Mouse (Mus musculus): Measurements from ENCODE around the gene Klhl10. TPM values are rescaled to one million over a fixed set of nuclear protein-coding genes. Genes with fewer than 3 reads are reported as not detected.

The Klhl10 gene
- polyA plus RNA-seq, 1 experiment from 2014 or later, result 0.61 TPM

- H3K27me3 ChIP-seq (replicated peaks; ENCODE audit: control insufficient read depth, insufficient read depth, low read length), result no peaks in the 10 kb centered on the region
- DNase-seq (ENCODE audit: low spot score), result peak; percentile 99
- H3K4me1 ChIP-seq (replicated peaks; ENCODE audit: control insufficient read depth, insufficient read depth, low read length), result peaks cover 39% of the 10 kb centered on the region
- peak within 1 kb of the TSS; percentile 81 for H3K4me2 ChIP-seq (ENCODE audit: low read length)
- ATAC-seq (replicated peaks; ENCODE audit: low FRiP score, low TSS enrichment, low read depth), result peak; percentile 97
- H3K9ac ChIP-seq (ENCODE audit: low read length), result peak within 1 kb of the TSS; percentile 80
- H3K9me3 ChIP-seq (ENCODE audit: control insufficient read depth, low read length), result no peaks in the 10 kb centered on the region
- H3K4me3 ChIP-seq (ENCODE audit: low read depth, low read length), result peak within 1 kb of the TSS; percentile 78
- WGBS, result under 1% methylated on average over 37 of the region's 37 CpGs
- H3K27ac ChIP-seq (ENCODE audit: low read depth), result peak within 1 kb of the TSS; percentile 88
- H3K36me3 ChIP-seq (ENCODE audit: control insufficient read depth, insufficient read depth, low read length), result no peaks in the 10 kb centered on the region
Observed at GRCm38 (mm10) chr11:100397600-100398389, 43.9 kb upstream of the Klhl10 start, which contains the start of gene Jup. TSS of gene Jup (minus strand) at chr11:100397763.

- peaks cover 45% of the 10 kb centered on the region for H3K4me1 ChIP-seq (replicated peaks; ENCODE audit: control insufficient read depth, insufficient read depth, low read length)
- H3K27me3 ChIP-seq (replicated peaks; ENCODE audit: control insufficient read depth, insufficient read depth, low read length), result no peaks in the 10 kb centered on the region
- peak overlapping the region; percentile 5; the same call in 1 of the 2 replicates for H3K27ac ChIP-seq (ENCODE audit: low read depth)
- H3K9me3 ChIP-seq (ENCODE audit: control insufficient read depth, low read length), result no peaks in the 10 kb centered on the region
- no peak overlapping the region; the same call in 1 of the 2 replicates for H3K4me2 ChIP-seq (ENCODE audit: low read length)
- no peaks in the 10 kb centered on the region for H3K36me3 ChIP-seq (ENCODE audit: control insufficient read depth, insufficient read depth, low read length)
- 92% methylated on average over 7 of the region's 7 CpGs for WGBS
- ATAC-seq (replicated peaks; ENCODE audit: low FRiP score, low TSS enrichment, low read depth), result no peak
- H3K4me3 ChIP-seq (ENCODE audit: low read depth, low read length), result no peak overlapping the region
- DNase-seq (ENCODE audit: low spot score), result no peak
- no peak overlapping the region for H3K9ac ChIP-seq (ENCODE audit: low read length)
Observed at GRCm38 (mm10) chr11:100398517-100398916, 43.2 kb upstream of the Klhl10 start.

- H3K4me1 ChIP-seq (replicated peaks; ENCODE audit: control insufficient read depth, insufficient read depth, low read length), result peaks cover 44% of the 10 kb centered on the region
- no peak overlapping the region for H3K4me3 ChIP-seq (ENCODE audit: low read depth, low read length)
- no peak for ATAC-seq (replicated peaks; ENCODE audit: low FRiP score, low TSS enrichment, low read depth)
- no peak overlapping the region for H3K27ac ChIP-seq (ENCODE audit: low read depth)
- no peak overlapping the region for H3K9ac ChIP-seq (ENCODE audit: low read length)
- no peak overlapping the region for H3K4me2 ChIP-seq (ENCODE audit: low read length)
- no peaks in the 10 kb centered on the region for H3K36me3 ChIP-seq (ENCODE audit: control insufficient read depth, insufficient read depth, low read length)
- 68% methylated on average over 9 of the region's 9 CpGs for WGBS
- H3K9me3 ChIP-seq (ENCODE audit: control insufficient read depth, low read length), result no peaks in the 10 kb centered on the region
- no peaks in the 10 kb centered on the region for H3K27me3 ChIP-seq (replicated peaks; ENCODE audit: control insufficient read depth, insufficient read depth, low read length)
- no peak for DNase-seq (ENCODE audit: low spot score)
Observed at GRCm38 (mm10) chr11:100399320-100399719, 42.4 kb upstream of the Klhl10 start.

GRCm38 (mm10) chr11:100399727-100400538 lies 41.8 kb upstream of the Klhl10 start:
- no peak overlapping the region for H3K4me2 ChIP-seq (ENCODE audit: low read length)
- no peak overlapping the region for H3K27ac ChIP-seq (ENCODE audit: low read depth)
- H3K9me3 ChIP-seq (ENCODE audit: control insufficient read depth, low read length), result no peaks in the 10 kb centered on the region
- no peaks in the 10 kb centered on the region for H3K36me3 ChIP-seq (ENCODE audit: control insufficient read depth, insufficient read depth, low read length)
- ATAC-seq (replicated peaks; ENCODE audit: low FRiP score, low TSS enrichment, low read depth) (no peak), DNase-seq (ENCODE audit: low spot score) (no peak)
- H3K4me1 ChIP-seq (replicated peaks; ENCODE audit: control insufficient read depth, insufficient read depth, low read length), result peaks cover 38% of the 10 kb centered on the region
- WGBS, result 78% methylated on average over 12 of the region's 12 CpGs
- no peak overlapping the region for H3K9ac ChIP-seq (ENCODE audit: low read length)
- no peaks in the 10 kb centered on the region for H3K27me3 ChIP-seq (replicated peaks; ENCODE audit: control insufficient read depth, insufficient read depth, low read length)
- no peak overlapping the region for H3K4me3 ChIP-seq (ENCODE audit: low read depth, low read length)

- ATAC-seq (replicated peaks; ENCODE audit: low FRiP score, low TSS enrichment, low read depth) (no peak), DNase-seq (ENCODE audit: low spot score) (no peak)
- Histone ChIP-seq H3K27me3 (replicated peaks; ENCODE audit: control insufficient read depth, insufficient read depth, low read length) (no peaks in the 10 kb centered on the region), H3K27ac (ENCODE audit: low read depth) (no peak overlapping the region), H3K4me2 (ENCODE audit: low read length) (no peak overlapping the region), H3K9me3 (ENCODE audit: control insufficient read depth, low read length) (no peaks in the 10 kb centered on the region), H3K4me1 (replicated peaks; ENCODE audit: control insufficient read depth, insufficient read depth, low read length) (peaks cover 29% of the 10 kb centered on the region), H3K36me3 (ENCODE audit: control insufficient read depth, insufficient read depth, low read length) (no peaks in the 10 kb centered on the region), H3K4me3 (ENCODE audit: low read depth, low read length) (no peak overlapping the region), H3K9ac (ENCODE audit: low read length) (no peak overlapping the region)
- 59% methylated on average over 6 of the region's 6 CpGs for WGBS
Observed at GRCm38 (mm10) chr11:100400842-100401241, 40.9 kb upstream of the Klhl10 start.

GRCm38 (mm10) chr11:100402240-100402639 lies 39.5 kb upstream of the Klhl10 start:
- 29% methylated on average over 6 of the region's 6 CpGs for WGBS
- no peak overlapping the region for H3K9ac ChIP-seq (ENCODE audit: low read length)

GRCm38 (mm10) chr11:100402682-100403081 lies 39.0 kb upstream of the Klhl10 start:
- ATAC-seq (replicated peaks; ENCODE audit: low FRiP score, low TSS enrichment, low read depth) (no peak), DNase-seq (ENCODE audit: low spot score) (no peak)
- H3K4me3 ChIP-seq (ENCODE audit: low read depth, low read length), result no peak overlapping the region
- peak overlapping the region; percentile 22; the same call in 1 of the 2 replicates for H3K27ac ChIP-seq (ENCODE audit: low read depth)
- H3K9me3 ChIP-seq (ENCODE audit: control insufficient read depth, low read length), result no peaks in the 10 kb centered on the region
- H3K4me1 ChIP-seq (replicated peaks; ENCODE audit: control insufficient read depth, insufficient read depth, low read length), result peaks cover 21% of the 10 kb centered on the region; the same call in 1 of the 2 replicates
- H3K4me2 ChIP-seq (ENCODE audit: low read length), result no peak overlapping the region
- H3K27me3 ChIP-seq (replicated peaks; ENCODE audit: control insufficient read depth, insufficient read depth, low read length), result no peaks in the 10 kb centered on the region
- H3K36me3 ChIP-seq (ENCODE audit: control insufficient read depth, insufficient read depth, low read length), result no peaks in the 10 kb centered on the region
- 52% methylated on average over 2 of the region's 2 CpGs for WGBS
- no peak overlapping the region for H3K9ac ChIP-seq (ENCODE audit: low read length)

More at GRCm38 (mm10) chr11:100402240-100402639, 39.5 kb upstream of the Klhl10 start:
- H3K36me3 ChIP-seq (ENCODE audit: control insufficient read depth, insufficient read depth, low read length), result no peaks in the 10 kb centered on the region
- ATAC-seq (replicated peaks; ENCODE audit: low FRiP score, low TSS enrichment, low read depth) (no peak), DNase-seq (ENCODE audit: low spot score) (no peak)
- H3K4me1 ChIP-seq (replicated peaks; ENCODE audit: control insufficient read depth, insufficient read depth, low read length), result peaks cover 21% of the 10 kb centered on the region; the same call in 1 of the 2 replicates
- H3K4me3 ChIP-seq (ENCODE audit: low read depth, low read length), result no peak overlapping the region
- no peaks in the 10 kb centered on the region for H3K27me3 ChIP-seq (replicated peaks; ENCODE audit: control insufficient read depth, insufficient read depth, low read length)
- H3K27ac ChIP-seq (ENCODE audit: low read depth), result peak overlapping the region; percentile 22; the same call in 1 of the 2 replicates
- H3K9me3 ChIP-seq (ENCODE audit: control insufficient read depth, low read length), result no peaks in the 10 kb centered on the region
- no peak overlapping the region for H3K4me2 ChIP-seq (ENCODE audit: low read length)

- Histone ChIP-seq H3K4me2 (ENCODE audit: low read length) (no peak overlapping the region), H3K27ac (ENCODE audit: low read depth) (peak overlapping the region; percentile 27), H3K9ac (ENCODE audit: low read length) (no peak overlapping the region), H3K4me1 (replicated peaks; ENCODE audit: control insufficient read depth, insufficient read depth, low read length) (peaks cover 21% of the 10 kb centered on the region; the same call in 1 of the 2 replicates), H3K9me3 (ENCODE audit: control insufficient read depth, low read length) (no peaks in the 10 kb centered on the region), H3K36me3 (ENCODE audit: control insufficient read depth, insufficient read depth, low read length) (0 out of 2 replicates have a peak, but pooled peaks cover under 1% of the 10 kb centered on the region), H3K27me3 (replicated peaks; ENCODE audit: control insufficient read depth, insufficient read depth, low read length) (no peaks in the 10 kb centered on the region), H3K4me3 (ENCODE audit: low read depth, low read length) (no peak overlapping the region)
- no peak for ATAC-seq (replicated peaks; ENCODE audit: low FRiP score, low TSS enrichment, low read depth)
- DNase-seq (ENCODE audit: low spot score), result no peak
- WGBS, result 44% methylated on average over 10 of the region's 10 CpGs
Observed at GRCm38 (mm10) chr11:100403445-100404134, 38.1 kb upstream of the Klhl10 start.
